Mouse (Mus musculus) hindbrain, postnatal 0 days (tissue): ENCODE results near the gene Ccdc96. TPM values are rescaled to one million over a fixed set of nuclear protein-coding genes. Genes with fewer than 3 reads are reported as not detected.

Source experiments
- ATAC-seq: fragments of 200-750 bp; cut with Nextera tagmentation; 2 replicates; pipeline ENCODE4 v1.8.0; 2017; ENCODE audit warnings: mild to moderate bottlenecking, moderate TSS enrichment, moderate library complexity
- DNase-seq: peaks from one replicate; pipeline ENCODE4 v3.0.0-alpha.2; 2015; ENCODE audit warnings: low spot score
- H3K27ac ChIP-seq: fragments of 300-500 bp; sonication (generic); 2 replicates; pipeline ENCODE4 v1.5.1; 2014; ENCODE audit warnings: mild to moderate bottlenecking
- H3K27me3 ChIP-seq: fragments of 300-500 bp; sonication (generic); 2 replicates; pipeline ENCODE4 v1.6.1; 2014; ENCODE audit warnings: low read length, mixed read lengths; ENCODE audit not compliant: insufficient read depth
- H3K36me3 ChIP-seq: fragments of 300-500 bp; sonication (generic); 2 replicates; pipeline ENCODE4 v1.6.1; 2014; ENCODE audit warnings: low read length, mixed read lengths; ENCODE audit not compliant: insufficient read depth
- H3K4me1 ChIP-seq: fragments of 300-500 bp; sonication (generic); 2 replicates; pipeline ENCODE4 v1.6.1; 2014; ENCODE audit warnings: antibody characterized with exemption, low read length, mixed read lengths; ENCODE audit not compliant: insufficient read depth
- H3K4me2 ChIP-seq: fragments of 300-500 bp; sonication (generic); 2 replicates; pipeline ENCODE4 v1.6.1; 2014; ENCODE audit warnings: low read depth, mild to moderate bottlenecking, low read length, moderate library complexity, mixed read lengths
- H3K4me3 ChIP-seq: fragments of 300-500 bp; sonication (generic); 2 replicates; pipeline ENCODE4 v1.5.1; 2014; ENCODE audit warnings: low read length
- H3K9ac ChIP-seq: fragments of 300-500 bp; sonication (generic); replicated peaks from 2 replicates; pipeline ENCODE4 v1.6.1; 2014; ENCODE audit warnings: mild to moderate bottlenecking, low read length, moderate library complexity, mixed read lengths
- H3K9me3 ChIP-seq: fragments of 300-500 bp; sonication (generic); 2 replicates; pipeline ENCODE4 v1.6.1; 2016; ENCODE audit warnings: low read length, mixed read lengths
- CTCF ChIP-seq: IDR thresholded peaks from 2 replicates; pipeline ENCODE4 v1.5.1; 2016; ENCODE audit warnings: antibody characterized with exemption, control low read depth, low read depth
- WGBS: fragments of 180-500 bp; shearing (Covaris S2); extraction: QIAGEN DNeasy Blood & Tissue Kit; methylation state at CpG from one replicate; pipeline ENCODE4 v1.1.7; 2014; 5-methylcytosine and 5-hydroxymethylcytosine counted together
- polyA plus RNA-seq: library from polyadenylated mRNA; unstranded; fragments of >200 nt; fragmentation: Nextera tagmentation; extraction: Ambion mirVana; gene quantifications from 2 replicates; pipeline ENCODE4 v1.2.1, GENCODE M21; 2015
- total RNA-seq: library from RNA; depleted of rRNA; stranded (reverse); fragments of >200 nt; gene quantifications from 2 replicates; pipeline ENCODE4 v1.2.3, GENCODE M21; 2014; rRNA removed

The Ccdc96 gene
- total and polyA plus RNA-seq, 2 experiments from 2014 or later: 0.63 to 2.1 TPM

DNA sequence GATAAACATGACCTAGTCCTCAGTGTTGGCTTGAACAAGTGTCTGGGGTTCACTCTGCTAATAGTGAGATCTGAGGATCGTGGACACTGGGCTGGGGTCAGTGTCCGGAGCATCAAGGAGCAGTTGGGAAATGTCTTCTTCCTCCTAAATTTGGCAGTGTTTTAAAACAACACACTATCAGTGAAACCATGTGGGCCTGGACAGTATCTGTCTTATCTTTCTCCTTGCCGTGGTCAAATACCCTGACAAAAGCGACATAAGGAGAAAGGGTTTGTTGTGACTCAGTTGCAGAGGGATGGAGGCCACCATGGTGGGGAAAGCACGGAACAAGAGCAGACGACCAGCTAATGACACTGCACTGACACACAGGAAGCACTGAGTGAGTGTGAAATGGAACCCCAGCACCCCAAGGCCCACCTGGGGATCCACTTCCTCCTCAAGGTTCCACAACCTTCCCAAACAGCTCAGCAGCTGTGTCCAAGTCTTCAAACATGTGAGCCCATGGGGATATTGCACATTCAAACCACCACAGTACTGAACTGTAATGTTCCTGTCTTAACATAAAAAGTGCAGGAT lies 50.2 kb downstream of the Ccdc96 start:
- Histone ChIP-seq H3K4me3 (no peak overlapping the region), H3K9me3 (no peaks in the 10 kb centered on the region), H3K4me2 (no peak overlapping the region), H3K27ac (no peak overlapping the region), H3K9ac (no peak overlapping the region), H3K27me3 (no peaks in the 10 kb centered on the region), H3K4me1 (0 out of 2 replicates have a peak, but pooled peaks cover 2% of the 10 kb centered on the region), H3K36me3 (no peaks in the 10 kb centered on the region)
- TF ChIP-seq CTCF: no peak
- WGBS: 86% methylated on average over 6 of the region's 6 CpGs
- no peak for ATAC-seq
- DNase-seq: no peak

DNA sequence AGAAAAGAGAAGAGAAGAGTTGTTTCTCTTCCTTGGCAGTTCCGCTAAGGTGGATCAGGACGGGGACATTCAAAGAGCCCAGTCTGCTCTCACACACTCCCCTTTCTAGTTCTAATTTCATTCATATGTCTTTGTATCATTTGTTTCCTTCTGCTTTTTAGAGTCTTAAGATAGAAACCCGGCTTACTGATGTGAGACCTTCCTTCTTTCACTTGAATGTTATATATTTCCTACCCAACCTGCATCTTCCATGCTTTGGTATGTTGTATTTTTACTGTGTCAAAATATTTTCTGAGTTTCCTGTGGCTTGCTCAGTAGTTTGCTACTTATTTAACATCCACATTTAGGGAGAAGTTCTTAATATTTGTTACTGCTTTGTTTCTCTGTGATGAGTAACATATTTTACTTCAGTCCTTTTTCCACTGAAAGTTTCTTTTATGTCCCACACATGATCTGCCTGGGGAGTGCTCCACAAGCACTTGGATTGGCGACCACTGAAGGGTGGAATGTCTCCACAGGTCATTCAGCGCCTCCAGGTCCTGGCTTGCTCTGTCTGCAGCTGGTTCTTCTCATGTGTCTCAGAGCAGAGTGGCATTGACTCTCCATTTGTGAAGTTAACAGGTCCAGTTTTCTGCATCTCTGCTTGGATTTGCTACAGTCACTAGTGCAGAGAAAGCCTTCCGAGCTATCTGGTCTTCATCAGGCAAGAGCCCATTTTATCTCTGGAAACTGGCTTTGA lies 51.2 kb downstream of the Ccdc96 start:
- 88% methylated on average over 6 of the region's 6 CpGs for WGBS
- no peaks in the 10 kb centered on the region for H3K36me3 ChIP-seq
- no peaks in the 10 kb centered on the region for H3K27me3 ChIP-seq
- H3K9me3 ChIP-seq: no peaks in the 10 kb centered on the region
- no peak overlapping the region for H3K9ac ChIP-seq
- H3K4me3 ChIP-seq: no peak overlapping the region
- no peak for ATAC-seq
- DNase-seq: no peak
- H3K27ac ChIP-seq: no peak overlapping the region
- no peak overlapping the region for H3K4me2 ChIP-seq
- no peaks in the 10 kb centered on the region for H3K4me1 ChIP-seq
- no peak for TF ChIP-seq CTCF

DNA sequence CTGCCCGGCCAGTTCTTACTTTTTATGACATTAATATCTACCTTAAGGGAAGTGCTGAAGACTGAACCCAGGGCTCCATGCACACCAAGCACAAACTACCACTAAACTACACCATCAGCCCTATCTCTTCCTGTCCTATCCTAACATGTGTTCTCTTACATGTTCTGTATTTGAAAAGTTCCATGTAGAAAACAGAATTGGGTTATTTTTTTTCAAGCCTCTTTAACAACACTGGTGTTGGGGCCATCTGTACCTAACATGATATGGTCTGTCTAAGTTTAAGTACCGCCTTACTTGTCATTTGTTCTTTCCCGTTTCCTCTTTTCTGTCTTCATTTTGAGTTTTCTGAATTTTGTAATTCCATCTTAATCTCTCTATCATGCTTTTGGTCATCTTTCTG lies 52.0 kb downstream of the Ccdc96 start:
- H3K27ac ChIP-seq: no peak overlapping the region
- H3K36me3 ChIP-seq: no peaks in the 10 kb centered on the region
- no peak overlapping the region for H3K4me3 ChIP-seq
- no peak for ATAC-seq
- no peaks in the 10 kb centered on the region for H3K9me3 ChIP-seq
- H3K27me3 ChIP-seq: no peaks in the 10 kb centered on the region
- no peak for TF ChIP-seq CTCF
- no peak for DNase-seq
- no peak overlapping the region for H3K9ac ChIP-seq
- WGBS: 91% methylated on average over 3 of the region's 3 CpGs
- H3K4me1 ChIP-seq: no peaks in the 10 kb centered on the region
- H3K4me2 ChIP-seq: no peak overlapping the region

Other genes with a start within 250 kb of the Ccdc96 start
- 47.8 and 50.3 TPM in 2 replicates for gene Sorcs2, start 86.4 kb upstream of the Ccdc96 start, total RNA-seq
- gene Sorcs2, start 86.4 kb upstream of the Ccdc96 start, polyA plus RNA-seq: 11.5 and 12.4 TPM in 2 replicates
- gene Grpel1, start 19.6 kb upstream of the Ccdc96 start, total RNA-seq: 13.9 and 15.9 TPM in 2 replicates
- 41.4 and 41.9 TPM in 2 replicates for gene Grpel1, start 19.6 kb upstream of the Ccdc96 start, polyA plus RNA-seq
- 18.9 and 25.8 TPM in 2 replicates for gene Tada2b, start 303 bp upstream of the Ccdc96 start, total RNA-seq
- 3.4 and 3.9 TPM in 2 replicates for gene Tada2b, start 303 bp upstream of the Ccdc96 start, polyA plus RNA-seq
- gene Tbc1d14, start 108.7 kb downstream of the Ccdc96 start, total RNA-seq: 22.9 and 28.6 TPM in 2 replicates
- gene Tbc1d14, start 108.7 kb downstream of the Ccdc96 start, polyA plus RNA-seq: 43.2 and 46.4 TPM in 2 replicates
- gene D5Ertd579e, start 211.4 kb downstream of the Ccdc96 start, total RNA-seq: 56.2 and 64.6 TPM in 2 replicates
- 31.0 and 32.2 TPM in 2 replicates for gene D5Ertd579e, start 211.4 kb downstream of the Ccdc96 start, polyA plus RNA-seq